Mouse (Mus musculus) inflammation-experienced regulatory T-cells (primary cell): ENCODE measurements around the gene Frrs1l. TPM values are rescaled to one million over a fixed set of nuclear protein-coding genes. Genes with fewer than 3 reads are reported as not detected.

Experiments
- polyA plus RNA-seq, 2 experiments: library from polyadenylated mRNA; unstranded; fragments of 100-300 nt; shearing (Covaris generic); gene quantifications; one replicate each; pipeline ENCODE4 v1.2.1; 2017

The Frrs1l gene
- under 1 TPM; 0.02 to 0.18 TPM for polyA plus RNA-seq

DNA sequence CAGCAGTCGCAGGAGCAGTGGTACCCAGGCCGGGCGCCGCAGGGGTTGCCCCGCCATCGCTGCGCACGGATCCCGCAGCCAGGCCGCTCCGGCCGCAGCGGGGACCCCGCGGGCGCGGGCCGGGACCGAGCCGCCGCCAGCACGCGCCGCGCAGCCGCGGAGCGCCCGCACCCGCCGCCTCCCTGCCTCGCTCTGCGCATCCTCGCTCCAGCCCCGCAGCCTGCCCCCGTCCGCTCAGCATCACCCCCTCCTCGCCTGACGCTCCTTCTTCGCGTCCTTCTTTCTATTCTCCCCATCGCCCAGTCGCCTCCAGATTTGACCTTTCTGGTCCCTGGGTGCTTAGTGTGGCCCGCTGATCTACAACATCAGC lies at the start of gene Frrs1l:
TSS of gene Frrs1l (minus strand) at position 177 of the 370 bp plus-strand sequence.

DNA sequence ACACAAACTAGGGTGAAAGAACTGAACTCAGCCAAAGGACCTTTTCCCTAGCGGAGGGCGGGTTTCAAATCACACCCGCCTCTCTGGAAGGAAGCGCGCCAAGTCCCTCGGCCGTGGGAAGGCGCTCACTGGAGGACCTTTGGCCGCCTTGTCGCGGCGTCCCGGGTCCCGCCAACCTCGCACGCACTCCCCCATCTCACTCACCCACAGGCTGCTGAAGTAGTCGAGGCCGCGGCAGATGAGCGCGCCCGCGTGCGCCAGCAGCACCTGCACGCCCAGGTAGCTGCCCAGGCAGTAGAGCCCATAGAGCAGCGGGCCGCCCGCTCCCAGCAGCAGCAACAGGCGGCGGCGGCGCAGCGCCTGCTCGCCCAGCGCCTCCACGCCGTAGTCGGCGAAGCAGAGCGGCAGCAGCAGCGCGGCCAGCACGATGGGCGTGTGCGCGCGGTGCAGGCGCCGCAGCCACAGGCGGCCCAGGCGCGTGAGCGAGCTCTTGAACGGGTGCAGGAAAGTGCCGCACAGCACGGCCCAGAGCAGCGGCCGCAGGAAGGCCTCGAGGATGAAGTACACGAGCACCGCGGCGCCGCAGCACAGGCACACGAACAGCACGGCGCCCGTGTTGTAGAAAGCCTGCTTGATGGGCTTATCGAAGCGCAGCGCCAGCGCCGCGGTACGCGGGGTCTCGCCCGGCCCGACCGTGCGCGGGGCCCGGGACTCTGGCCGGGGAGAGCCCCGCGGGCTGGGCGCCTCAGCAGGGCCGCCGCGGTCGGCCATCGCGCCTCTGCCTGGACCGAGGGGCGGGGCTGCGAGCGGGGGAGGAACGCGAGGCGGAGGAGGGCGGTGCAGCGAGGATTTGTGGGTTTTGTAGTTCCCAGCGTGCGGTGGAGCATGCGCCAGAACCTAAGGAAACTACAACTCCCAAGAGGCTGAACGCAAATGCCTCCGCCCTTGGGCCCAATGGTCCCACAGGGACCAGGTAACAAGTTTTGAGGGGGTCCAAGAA lies 43.2 kb downstream of the Frrs1l start, which contains the start of gene Tmem245:
TSS of gene Tmem245 (minus strand) at position 797 of the 1,000 bp plus-strand sequence.

Other genes with a start within 250 kb of the Frrs1l start
- gene Actl7b, start 248.9 kb downstream of the Frrs1l start, polyA plus RNA-seq = under 1 TPM; 0.14 to 0.91 TPM
- under 1 TPM in 1 of 2 experiments, not detected in 1; 0.18 TPM for gene Actl7a, start 247.0 kb downstream of the Frrs1l start, polyA plus RNA-seq
- gene Elp1, start 188.1 kb downstream of the Frrs1l start, polyA plus RNA-seq = 10 to 100 TPM; 28.5 to 30.9 TPM
- 10 to 100 TPM; 17.3 to 19.3 TPM for gene Fam206a, start 188.0 kb downstream of the Frrs1l start, polyA plus RNA-seq
- gene Ctnnal1, start 125.2 kb downstream of the Frrs1l start, polyA plus RNA-seq = 1 to 10 TPM; 1.7 to 3.4 TPM
- 10 to 100 TPM; 10.8 to 12.5 TPM for gene Tmem245, start 43.0 kb downstream of the Frrs1l start, polyA plus RNA-seq
- gene Epb41l4b, start 153.0 kb upstream of the Frrs1l start, polyA plus RNA-seq = 1 to 10 TPM in 1 of 2 experiments, under 1 TPM in 1; 0.52 to 1.8 TPM